Mouse (Mus musculus): ENCODE results near the gene Nipsnap2. TPM values are rescaled to one million over a fixed set of nuclear protein-coding genes. Genes with fewer than 3 reads are reported as not detected.
"Not testable (repeated sequence)": the region's sequence is repeated elsewhere in the genome, so short reads cannot be mapped to it uniquely, and the experiment has no call there.

Gene Nipsnap2
- polyA plus RNA-seq, 1 experiment = 14.9 TPM

GRCm38 (mm10) chr5:129787818-129788593 lies 63.1 kb downstream of the Nipsnap2 start:
- Histone ChIP-seq H3K36me3 (ENCODE audit: control insufficient read depth, insufficient read depth, low read length) (peaks cover 35% of the 10 kb centered on the region), H3K27ac (ENCODE audit: insufficient read depth, low read depth, low read length) (peak overlapping the region; percentile 76; the same call in 1 of the 2 replicates), H3K4me3 (ENCODE audit: low read depth, low read length) (peak overlapping the region; percentile 78), H3K4me1 (ENCODE audit: control insufficient read depth, insufficient read depth, insufficient read length, low read length) (no peaks in the 10 kb centered on the region), H3K27me3 (ENCODE audit: control insufficient read depth, insufficient read depth, low read length) (no peaks in the 10 kb centered on the region)
- TF ChIP-seq CTCF (IDR thresholded peaks at IDR 0.05; ENCODE audit: extremely low read depth, insufficient read length, insufficient replicate concordance, low read depth, low read length) = no peak
- no peak for TF ChIP-seq POLR2A (IDR thresholded peaks at IDR 0.05; ENCODE audit: low read depth, low read length)
- 7% methylated on average over 11 of the region's 11 CpGs for WGBS

GRCm38 (mm10) chr5:129790591-129790990 lies 65.7 kb downstream of the Nipsnap2 start:
- H3K27me3 ChIP-seq (ENCODE audit: control insufficient read depth, insufficient read depth, low read length); H3K4me3 ChIP-seq (ENCODE audit: low read depth, low read length); H3K4me1 ChIP-seq (ENCODE audit: control insufficient read depth, insufficient read depth, insufficient read length, low read length); H3K27ac ChIP-seq (ENCODE audit: insufficient read depth, low read depth, low read length): not testable (repeated sequence)
- H3K36me3 ChIP-seq (ENCODE audit: control insufficient read depth, insufficient read depth, low read length) = peaks cover 48% of the 10 kb centered on the region
- WGBS = 87% methylated on average over 7 of the region's 8 CpGs

Other genes with a start within 250 kb of the Nipsnap2 start
- gene Sfswap, start 223.8 kb upstream of the Nipsnap2 start, polyA plus RNA-seq (2012; rRNA removed) = 36.2 and 75.9 TPM in 2 replicates
- 2.1 and 3.8 TPM in 2 replicates for gene Mmp17, start 140.9 kb upstream of the Nipsnap2 start, polyA plus RNA-seq (2012; rRNA removed)
- gene Zfp11, start 55.0 kb upstream of the Nipsnap2 start, polyA plus RNA-seq (2012; rRNA removed) = 0.19 and 0.39 TPM in 2 replicates
- gene Sept14, start 16.6 kb upstream of the Nipsnap2 start, polyA plus RNA-seq (2012; rRNA removed) = not detected in 2 replicates
- gene Mrps17, start 9.6 kb upstream of the Nipsnap2 start, polyA plus RNA-seq (2012; rRNA removed) = 8.9 and 28.7 TPM in 2 replicates
- 4.2 and 10.2 TPM in 2 replicates for gene Psph, start 62.4 kb downstream of the Nipsnap2 start, polyA plus RNA-seq (2012; rRNA removed)
- gene Sumf2, start 121.9 kb downstream of the Nipsnap2 start, polyA plus RNA-seq (2012; rRNA removed) = 3.7 and 4.1 TPM in 2 replicates
- 2,208 and 2,785 TPM in 2 replicates for gene Chchd2, start 162.4 kb downstream of the Nipsnap2 start, polyA plus RNA-seq (2012; rRNA removed)
- 0.19 and 0.39 TPM in 2 replicates for gene Zbed5, start 170.7 kb downstream of the Nipsnap2 start, polyA plus RNA-seq (2012; rRNA removed)
- 0.04 and 0.14 TPM in 2 replicates for gene Phkg1, start 173.5 kb downstream of the Nipsnap2 start, polyA plus RNA-seq (2012; rRNA removed)
- gene Nupr1l, start 183.5 kb downstream of the Nipsnap2 start, polyA plus RNA-seq (2012; rRNA removed) = 4.2 and 5.0 TPM in 2 replicates
- gene Vkorc1l1, start 216.9 kb downstream of the Nipsnap2 start, polyA plus RNA-seq (2012; rRNA removed) = 8.8 and 11.4 TPM in 2 replicates

All from small intestine, adult 2 months (tissue).